Mouse (Mus musculus): ENCODE data around the gene Gm10762. TPM values are rescaled to one million over a fixed set of nuclear protein-coding genes. Genes with fewer than 3 reads are reported as not detected.
"Not testable (repeated sequence)": the region's sequence is repeated elsewhere in the genome, so short reads cannot be mapped to it uniquely, and the experiment has no call there.

Gm10762 gene
- polyA plus RNA-seq (2015; fragmentation: Nextera tagmentation; extraction: Ambion mirVana): 9.7 and 11.5 TPM in 2 replicates

- peak; percentile 87 for ATAC-seq (replicated peaks; ENCODE audit: insufficient number of reproducible peaks, insufficient read depth, low FRiP score, low read depth)
- Histone ChIP-seq H3K9ac (peak within 1 kb of the TSS; percentile 96), H3K27ac (peak within 1 kb of the TSS; percentile 100), H3K36me3 (no peaks in the 10 kb centered on the region), H3K4me3 (peak within 1 kb of the TSS; percentile 81), H3K9me3 (replicated peaks) (no peaks in the 10 kb centered on the region; the same call in 1 of the 2 replicates), H3K4me2 (peak within 1 kb of the TSS; percentile 63), H3K4me1 (replicated peaks) (peaks cover 5% of the 10 kb centered on the region), H3K27me3 (no peaks in the 10 kb centered on the region)
- under 1% methylated on average over 58 of the region's 80 CpGs for WGBS
Observed at GRCm38 (mm10) chr2:128967661-128968441, at the start of gene Gm10762. TSS of gene Gm10762 (minus strand) at chr2:128967725.

DNA sequence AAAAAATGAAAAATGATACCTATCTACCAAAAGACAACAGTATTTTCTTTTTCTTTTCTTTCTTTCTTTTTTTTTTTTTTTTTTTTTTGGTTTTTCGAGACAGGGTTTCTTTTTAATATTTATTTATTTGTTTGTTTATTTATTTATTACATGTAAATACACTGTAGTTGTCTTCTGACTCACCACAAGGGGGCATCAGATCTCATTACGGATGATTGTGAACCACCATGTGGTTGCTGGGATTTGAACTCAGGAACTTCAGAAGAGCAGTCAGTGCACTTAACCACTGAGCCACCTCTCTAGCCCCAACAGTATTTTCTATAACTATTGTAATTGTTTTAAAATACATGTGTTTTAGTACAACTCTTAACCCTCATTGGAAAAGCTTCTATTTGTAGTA, 41.3 kb upstream of the Gm10762 start:
- not testable (repeated sequence) for H3K36me3 ChIP-seq; H3K27me3 ChIP-seq; ATAC-seq (replicated peaks; ENCODE audit: insufficient number of reproducible peaks, insufficient read depth, low FRiP score, low read depth); H3K4me1 ChIP-seq (replicated peaks); H3K9ac ChIP-seq; H3K4me3 ChIP-seq; H3K27ac ChIP-seq; H3K9me3 ChIP-seq (replicated peaks); H3K4me2 ChIP-seq
- WGBS: 68% methylated on average over 2 of the region's 2 CpGs

- WGBS: 71% methylated on average over 4 of the region's 4 CpGs
- Histone ChIP-seq H3K9ac (no peak overlapping the region), H3K4me1 (replicated peaks) (no peaks in the 10 kb centered on the region), H3K36me3 (no peaks in the 10 kb centered on the region), H3K27me3 (no peaks in the 10 kb centered on the region), H3K9me3 (replicated peaks) (no peaks in the 10 kb centered on the region), H3K27ac (no peak overlapping the region), H3K4me3 (no peak overlapping the region), H3K4me2 (no peak overlapping the region)
- no peak for ATAC-seq (replicated peaks; ENCODE audit: insufficient number of reproducible peaks, insufficient read depth, low FRiP score, low read depth)
Observed at GRCm38 (mm10) chr2:129006194-129006749, 38.7 kb upstream of the Gm10762 start.

DNA sequence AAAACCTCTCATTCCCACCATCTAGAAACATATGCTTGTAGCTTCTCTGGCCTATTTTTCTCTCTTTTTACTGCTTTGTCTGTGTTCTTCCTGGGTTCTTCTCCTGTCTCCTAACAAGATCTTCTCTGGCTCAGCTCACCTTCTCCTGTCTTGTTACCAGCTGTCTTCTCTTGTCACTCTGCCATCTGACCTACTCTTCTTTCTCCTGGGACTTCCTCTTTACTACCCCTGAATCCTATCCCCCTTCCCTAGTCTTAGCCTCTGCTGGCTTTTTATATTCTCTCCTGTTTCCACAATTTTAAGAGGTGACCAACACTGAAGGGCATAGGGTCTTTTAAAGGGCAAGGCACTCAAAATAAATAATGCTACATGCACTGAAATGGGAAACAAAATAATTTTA, 37.3 kb upstream of the Gm10762 start:
- ATAC-seq (replicated peaks; ENCODE audit: insufficient number of reproducible peaks, insufficient read depth, low FRiP score, low read depth): no peak
- H3K4me2 ChIP-seq: no peak overlapping the region
- no peak overlapping the region for H3K9ac ChIP-seq
- H3K27ac ChIP-seq: no peak overlapping the region
- no peaks in the 10 kb centered on the region for H3K9me3 ChIP-seq (replicated peaks)
- no peaks in the 10 kb centered on the region for H3K36me3 ChIP-seq
- no peaks in the 10 kb centered on the region for H3K27me3 ChIP-seq
- H3K4me3 ChIP-seq: no peak overlapping the region
- no peaks in the 10 kb centered on the region for H3K4me1 ChIP-seq (replicated peaks)

DNA sequence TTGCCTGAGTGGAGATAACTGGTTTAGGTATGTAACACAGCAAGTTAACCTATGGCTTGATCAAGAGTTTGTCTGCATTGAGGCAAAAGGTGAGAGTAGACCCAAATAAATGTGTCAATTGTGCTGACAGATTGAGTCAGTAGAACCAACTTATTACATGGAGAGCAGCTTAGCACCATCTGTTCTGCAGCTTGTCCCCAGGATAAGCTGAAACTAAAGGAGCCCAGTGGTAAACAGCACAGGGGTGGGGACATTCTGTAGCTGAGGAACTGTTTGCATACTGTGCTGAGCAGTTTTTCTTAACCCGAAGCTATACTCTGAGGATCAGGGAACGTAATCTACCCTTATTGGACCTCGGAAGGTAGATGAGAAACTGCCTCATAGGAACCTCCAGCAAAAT, 17.2 kb upstream of the Gm10762 start:
- no peaks in the 10 kb centered on the region for H3K9me3 ChIP-seq (replicated peaks)
- H3K27me3 ChIP-seq: no peaks in the 10 kb centered on the region
- ATAC-seq (replicated peaks; ENCODE audit: insufficient number of reproducible peaks, insufficient read depth, low FRiP score, low read depth): no peak
- H3K27ac ChIP-seq: no peak overlapping the region
- 80% methylated on average over 3 of the region's 3 CpGs for WGBS
- H3K4me3 ChIP-seq: no peak overlapping the region
- peaks cover 2% of the 10 kb centered on the region; the same call in 1 of the 2 replicates for H3K4me1 ChIP-seq (replicated peaks)
- H3K9ac ChIP-seq: no peak overlapping the region
- no peak overlapping the region for H3K4me2 ChIP-seq
- H3K36me3 ChIP-seq: no peaks in the 10 kb centered on the region

GRCm38 (mm10) chr2:128975572-128975971, 8.0 kb upstream of the Gm10762 start:
- Histone ChIP-seq H3K4me2 (no peak overlapping the region), H3K27ac (no peak overlapping the region), H3K36me3 (no peaks in the 10 kb centered on the region), H3K27me3 (no peaks in the 10 kb centered on the region), H3K4me3 (no peak overlapping the region), H3K4me1 (replicated peaks) (no peaks in the 10 kb centered on the region), H3K9me3 (replicated peaks) (no peaks in the 10 kb centered on the region), H3K9ac (no peak overlapping the region)
- WGBS: 74% methylated on average over 4 of the region's 4 CpGs
- no peak for ATAC-seq (replicated peaks; ENCODE audit: insufficient number of reproducible peaks, insufficient read depth, low FRiP score, low read depth)

GRCm38 (mm10) chr2:128972301-128972700, 4.8 kb upstream of the Gm10762 start:
- no peaks in the 10 kb centered on the region for H3K27me3 ChIP-seq
- ATAC-seq (replicated peaks; ENCODE audit: insufficient number of reproducible peaks, insufficient read depth, low FRiP score, low read depth): no peak

DNA sequence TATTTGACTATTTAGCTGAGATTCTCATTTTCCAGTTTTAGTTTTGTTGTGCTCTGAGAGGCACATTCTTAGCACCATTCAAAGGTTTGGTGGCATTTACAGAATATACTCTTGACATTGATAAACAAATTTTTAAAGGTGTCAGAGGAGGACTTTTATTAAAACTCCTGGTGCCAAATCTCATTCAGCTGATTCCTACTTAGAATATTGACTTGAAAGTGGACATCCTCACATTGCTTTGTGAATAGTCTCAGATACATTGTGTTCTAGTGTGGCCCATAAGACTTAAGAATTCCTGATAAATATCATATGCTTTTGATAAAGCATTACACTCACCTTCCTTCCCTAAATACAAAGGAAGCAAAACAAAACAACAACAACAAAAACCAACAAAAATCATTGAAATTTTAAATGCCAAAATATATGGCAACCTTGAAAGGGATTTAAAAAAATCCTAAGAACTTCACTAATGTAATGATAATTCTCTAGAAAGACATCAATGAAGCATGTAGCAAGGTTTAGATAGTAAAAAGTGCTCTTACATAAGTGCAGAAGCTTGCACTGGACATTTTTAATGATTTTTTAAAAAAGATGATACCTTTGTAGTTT, 1.1 kb upstream of the Gm10762 start:
- H3K9me3 ChIP-seq (replicated peaks): no peaks in the 10 kb centered on the region; the same call in 1 of the 2 replicates
- peaks cover 5% of the 10 kb centered on the region for H3K4me1 ChIP-seq (replicated peaks)
- peak overlapping the region; percentile 57 for H3K4me2 ChIP-seq
- H3K27ac ChIP-seq: peak overlapping the region; percentile 100
- peak overlapping the region; percentile 96 for H3K9ac ChIP-seq
- H3K27me3 ChIP-seq: no peaks in the 10 kb centered on the region
- ATAC-seq (replicated peaks; ENCODE audit: insufficient number of reproducible peaks, insufficient read depth, low FRiP score, low read depth): no peak
- no peaks in the 10 kb centered on the region for H3K36me3 ChIP-seq
- peak overlapping the region; percentile 81 for H3K4me3 ChIP-seq

More at GRCm38 (mm10) chr2:128972301-128972700, 4.8 kb upstream of the Gm10762 start:
- Histone ChIP-seq H3K27ac (no peak overlapping the region), H3K9me3 (replicated peaks) (no peaks in the 10 kb centered on the region), H3K4me1 (replicated peaks) (no peaks in the 10 kb centered on the region), H3K4me3 (no peak overlapping the region), H3K36me3 (no peaks in the 10 kb centered on the region), H3K9ac (no peak overlapping the region), H3K4me2 (no peak overlapping the region)

DNA sequence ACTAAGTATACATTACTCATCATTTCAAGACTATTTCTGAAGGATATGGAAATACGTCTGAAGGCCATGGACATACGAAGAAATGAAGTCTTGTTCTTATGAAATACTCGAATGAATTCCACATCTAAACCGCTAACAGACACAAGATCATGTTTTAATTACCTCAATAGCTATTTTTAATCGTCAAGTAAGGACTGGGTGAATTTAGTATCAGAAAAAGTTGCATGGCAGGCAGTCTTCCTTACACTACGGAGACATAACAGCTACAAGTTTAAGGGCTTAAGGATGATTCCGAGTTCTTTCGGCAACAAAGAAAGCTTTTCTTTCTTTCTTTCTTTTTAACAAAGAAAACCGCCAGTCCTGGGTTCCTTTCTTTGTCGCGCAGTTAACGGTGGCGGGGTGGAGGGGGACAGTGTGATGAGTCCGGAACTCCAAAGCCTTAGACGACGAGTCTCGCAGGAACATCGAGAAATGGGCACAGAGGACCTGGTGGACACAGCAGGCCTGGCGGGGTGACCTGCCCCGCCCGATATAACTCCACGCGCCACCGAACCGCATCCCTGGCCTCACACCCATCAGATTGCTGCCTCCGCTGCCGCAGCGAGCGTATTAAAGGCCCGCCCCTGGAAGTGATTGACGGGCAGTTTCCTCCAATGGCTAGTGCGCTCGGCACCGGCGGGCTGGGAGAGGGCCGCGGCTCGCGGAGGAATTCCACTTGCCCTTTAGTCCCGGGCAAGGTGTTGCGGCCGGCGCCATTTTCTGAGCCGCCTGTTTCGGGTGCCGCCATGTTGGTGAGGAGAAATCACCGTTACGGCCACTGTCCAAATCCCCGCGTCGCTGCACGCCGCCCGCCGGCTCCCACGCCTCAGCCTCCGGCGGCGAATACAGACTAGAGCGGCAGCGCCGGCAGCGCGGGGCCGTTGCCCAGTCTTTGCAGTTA, 614 bp downstream of the Gm10762 start, which contains the start of gene Zc3h6:
Gene Zc3h6 (plus strand): TSS at position 762 of the 940 bp plus-strand sequence.
- Histone ChIP-seq H3K4me1 (replicated peaks) (peaks cover 5% of the 10 kb centered on the region), H3K4me3 (peak within 1 kb of the TSS; percentile 81), H3K27me3 (no peaks in the 10 kb centered on the region), H3K9ac (peak within 1 kb of the TSS; percentile 96), H3K9me3 (replicated peaks) (no peaks in the 10 kb centered on the region; the same call in 1 of the 2 replicates), H3K36me3 (no peaks in the 10 kb centered on the region), H3K4me2 (peak within 1 kb of the TSS; percentile 63), H3K27ac (peak within 1 kb of the TSS; percentile 100)
- peak; percentile 97 for ATAC-seq (replicated peaks; ENCODE audit: insufficient number of reproducible peaks, insufficient read depth, low FRiP score, low read depth)
- under 1% methylated on average over 65 of the region's 65 CpGs for WGBS

GRCm38 (mm10) chr2:128966236-128966635, 1.3 kb downstream of the Gm10762 start:
- no peak overlapping the region for H3K9ac ChIP-seq
- no peak for ATAC-seq (replicated peaks; ENCODE audit: insufficient number of reproducible peaks, insufficient read depth, low FRiP score, low read depth)
- 26% methylated on average over 6 of the region's 6 CpGs for WGBS
- H3K4me2 ChIP-seq: peak overlapping the region; percentile 63
- no peaks in the 10 kb centered on the region for H3K36me3 ChIP-seq
- H3K4me3 ChIP-seq: no peak overlapping the region
- peaks cover 5% of the 10 kb centered on the region for H3K4me1 ChIP-seq (replicated peaks)
- no peaks in the 10 kb centered on the region for H3K27me3 ChIP-seq
- peak overlapping the region; percentile 100; the same call in 1 of the 2 replicates for H3K27ac ChIP-seq
- H3K9me3 ChIP-seq (replicated peaks): no peaks in the 10 kb centered on the region; the same call in 1 of the 2 replicates
